Mouse (Mus musculus): ENCODE data around the gene Peli2. TPM values are rescaled to one million over a fixed set of nuclear protein-coding genes. Genes with fewer than 3 reads are reported as not detected.
"Not testable (repeated sequence)": the region's sequence is repeated elsewhere in the genome, so short reads cannot be mapped to it uniquely, and the experiment has no call there.

Gene Peli2
- 16.0 and 16.5 TPM in 2 replicates for polyA plus RNA-seq (2014; fragmentation: Nextera tagmentation; extraction: Ambion mirVana)

DNA sequence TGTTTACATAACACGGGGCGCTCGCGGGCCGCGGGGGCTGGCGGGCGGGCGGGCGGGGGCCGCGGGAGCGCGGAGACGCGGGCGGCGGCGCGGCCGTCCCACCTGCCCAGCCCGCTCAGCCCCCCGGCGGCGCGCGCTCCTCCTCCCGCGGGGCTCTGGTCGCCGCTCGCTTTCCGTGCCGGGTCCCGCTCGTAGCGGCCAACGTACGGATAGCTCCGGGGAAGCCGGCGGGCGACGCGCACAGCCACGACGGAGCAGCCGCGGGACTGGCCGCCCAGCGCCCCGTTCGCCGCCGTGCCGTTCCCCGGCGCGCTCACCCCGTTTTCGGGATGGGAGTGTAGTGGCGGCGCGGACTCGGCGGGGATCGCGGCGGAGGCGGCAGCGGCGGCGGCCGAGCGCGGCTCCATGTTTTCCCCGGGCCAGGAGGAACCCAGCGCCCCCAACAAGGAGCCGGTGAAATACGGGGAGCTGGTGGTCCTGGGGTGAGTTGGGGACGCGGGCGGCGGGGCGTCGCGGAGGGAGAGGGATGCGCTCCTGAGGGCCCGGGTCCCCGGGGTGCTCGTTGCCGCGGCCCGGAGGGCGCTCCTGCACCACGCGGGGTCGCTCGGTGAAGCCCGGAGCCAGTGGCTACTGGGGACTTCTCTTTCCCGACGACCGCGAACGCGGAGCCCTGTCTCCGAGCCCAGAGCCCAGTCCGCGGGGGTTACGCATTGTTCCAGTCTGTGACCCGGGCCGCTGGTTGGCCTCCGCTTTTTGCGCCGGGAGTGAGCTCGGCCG is at the start of gene Peli2:
Gene Peli2, plus strand, starts transcription at position 72 of the 777 bp plus-strand sequence.
- H3K27ac ChIP-seq (ENCODE audit: low read depth) = peak within 1 kb of the TSS; percentile 80
- no peaks in the 10 kb centered on the region for H3K36me3 ChIP-seq (ENCODE audit: insufficient read depth)
- DNase-seq = peak; percentile 81
- H3K4me2 ChIP-seq = peak within 1 kb of the TSS; percentile 92
- peak within 1 kb of the TSS; percentile 82 for H3K9ac ChIP-seq
- peak; percentile 83 for ATAC-seq (ENCODE audit: insufficient read depth)
- peak; percentile 12; the same call in 1 of the 2 replicates for TF ChIP-seq CTCF (IDR thresholded peaks at IDR 0.05; ENCODE audit: low read depth)
- WGBS = 1% methylated on average over 110 of the region's 117 CpGs
- peak within 1 kb of the TSS; percentile 79 for H3K4me3 ChIP-seq (ENCODE audit: low read depth, low read length)
- no peaks in the 10 kb centered on the region for H3K9me3 ChIP-seq (ENCODE audit: low read depth, low read length)
- H3K4me1 ChIP-seq (ENCODE audit: insufficient read depth) = peaks cover 15% of the 10 kb centered on the region
- no peaks in the 10 kb centered on the region for H3K27me3 ChIP-seq (ENCODE audit: insufficient read depth, low read length)

DNA sequence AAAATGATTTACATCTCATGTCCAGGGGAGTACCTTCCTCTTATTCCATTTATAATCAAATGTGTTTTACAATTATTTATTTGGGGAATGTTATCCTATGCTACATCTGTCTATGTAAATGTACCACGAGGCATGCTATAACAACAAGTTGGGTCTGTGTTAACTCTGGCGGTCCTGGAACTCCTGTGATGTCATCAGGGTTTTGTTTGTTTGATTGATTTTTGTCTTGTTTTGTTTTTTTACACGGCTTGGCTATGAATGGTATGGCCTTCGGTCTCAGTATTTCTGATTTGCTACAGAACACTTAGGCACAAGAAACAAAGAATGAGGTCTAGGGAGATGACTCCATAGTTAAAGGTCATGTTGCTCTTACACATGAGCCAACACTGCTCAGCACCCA is 48.5 kb upstream of the Peli2 start:
- ATAC-seq (ENCODE audit: insufficient read depth) = no peak
- no peak for DNase-seq
- WGBS = 72% methylated on average over 4 of the region's 4 CpGs

DNA sequence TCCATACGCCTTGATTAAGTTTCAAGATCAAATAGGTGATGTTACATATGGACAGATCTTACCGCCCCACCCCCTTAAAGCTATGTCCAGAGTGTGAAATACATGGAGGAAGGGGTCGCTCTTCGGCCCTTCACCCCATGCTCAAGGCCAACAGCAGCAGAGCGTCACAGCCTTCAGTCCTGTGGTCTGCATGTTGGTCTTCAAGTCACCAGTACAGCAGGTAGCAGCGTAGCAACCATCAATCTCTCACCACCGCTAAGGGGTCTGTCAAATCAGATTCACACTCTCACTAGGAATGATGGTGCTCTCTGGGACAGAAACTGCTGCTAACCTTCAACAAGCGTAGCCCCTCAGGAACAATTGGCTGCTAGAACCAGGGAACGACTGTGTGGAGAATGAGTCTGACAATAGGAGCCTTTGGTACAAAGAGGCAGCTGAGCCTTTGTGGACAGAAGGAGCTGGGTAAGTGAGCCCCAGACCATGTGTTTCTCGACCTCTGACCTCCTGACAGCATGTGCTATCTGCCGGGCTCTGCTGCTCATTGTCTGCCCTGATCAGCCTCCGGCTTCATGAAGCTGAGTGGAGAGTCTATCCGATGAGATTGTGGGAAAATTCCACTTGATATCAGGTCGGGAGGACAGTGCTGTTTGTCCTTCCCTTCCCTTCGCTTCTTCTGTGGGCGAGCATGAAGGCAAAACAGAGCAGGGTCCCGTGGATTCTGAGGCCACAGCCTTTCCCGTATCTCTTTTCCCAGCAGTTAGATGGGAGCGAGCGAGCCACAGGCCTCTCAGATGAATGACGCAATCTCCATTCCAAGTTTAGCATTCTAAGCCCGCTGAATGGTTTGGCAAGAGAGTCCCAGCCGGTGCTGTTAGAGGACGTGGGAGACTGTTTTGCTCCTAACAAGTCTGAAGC is 47.1 kb upstream of the Peli2 start:
- H3K9ac ChIP-seq = no peak overlapping the region
- no peaks in the 10 kb centered on the region for H3K27me3 ChIP-seq (ENCODE audit: insufficient read depth, low read length)
- no peak overlapping the region for H3K27ac ChIP-seq (ENCODE audit: low read depth)
- H3K9me3 ChIP-seq (ENCODE audit: low read depth, low read length) = no peaks in the 10 kb centered on the region
- H3K4me2 ChIP-seq = no peak overlapping the region
- peak; percentile 81 for DNase-seq
- TF ChIP-seq CTCF (IDR thresholded peaks at IDR 0.05; ENCODE audit: low read depth) = no peak
- peak; percentile 68; the same call in 1 of the 2 replicates for ATAC-seq (ENCODE audit: insufficient read depth)
- no peak overlapping the region for H3K4me3 ChIP-seq (ENCODE audit: low read depth, low read length)
- H3K36me3 ChIP-seq (ENCODE audit: insufficient read depth) = no peaks in the 10 kb centered on the region
- no peaks in the 10 kb centered on the region for H3K4me1 ChIP-seq (ENCODE audit: insufficient read depth)
- 37% methylated on average over 24 of the region's 24 CpGs for WGBS

More for the DNA sequence above, 48.5 kb upstream of the Peli2 start:
- Histone ChIP-seq H3K4me2 (no peak overlapping the region), H3K9ac (no peak overlapping the region), H3K27me3 (ENCODE audit: insufficient read depth, low read length) (no peaks in the 10 kb centered on the region), H3K4me1 (ENCODE audit: insufficient read depth) (no peaks in the 10 kb centered on the region), H3K4me3 (ENCODE audit: low read depth, low read length) (no peak overlapping the region), H3K36me3 (ENCODE audit: insufficient read depth) (no peaks in the 10 kb centered on the region), H3K27ac (ENCODE audit: low read depth) (no peak overlapping the region), H3K9me3 (ENCODE audit: low read depth, low read length) (no peaks in the 10 kb centered on the region)
- no peak for TF ChIP-seq CTCF (IDR thresholded peaks at IDR 0.05; ENCODE audit: low read depth)

DNA sequence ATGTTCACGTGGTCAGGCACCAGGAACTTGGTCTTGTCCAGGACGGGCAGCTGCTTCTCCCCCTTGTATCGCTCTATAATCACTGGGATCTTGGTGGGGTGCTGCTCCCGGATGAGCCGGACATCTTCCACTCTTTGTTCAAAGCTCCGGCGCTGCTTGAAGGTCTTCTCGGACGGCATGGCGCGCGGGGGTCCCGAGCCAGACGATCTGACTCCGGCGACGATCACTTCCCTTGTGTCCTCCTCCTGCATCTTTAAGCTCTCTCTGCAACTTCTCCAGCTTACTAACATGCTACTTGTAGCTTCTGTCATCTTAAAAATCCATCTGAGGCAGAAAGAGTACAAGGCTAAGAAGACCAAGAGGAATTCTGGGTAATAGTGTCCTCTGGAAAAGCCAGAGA is 41.0 kb upstream of the Peli2 start:
- not testable (repeated sequence) for H3K27ac ChIP-seq (ENCODE audit: low read depth); H3K9ac ChIP-seq; H3K9me3 ChIP-seq (ENCODE audit: low read depth, low read length); H3K4me3 ChIP-seq (ENCODE audit: low read depth, low read length); H3K36me3 ChIP-seq (ENCODE audit: insufficient read depth); H3K4me2 ChIP-seq; H3K27me3 ChIP-seq (ENCODE audit: insufficient read depth, low read length); ATAC-seq (ENCODE audit: insufficient read depth); DNase-seq; H3K4me1 ChIP-seq (ENCODE audit: insufficient read depth)
- WGBS = 92% methylated on average over 17 of the region's 17 CpGs

GRCm38 (mm10) chr14:48083836-48084812 is 36.5 kb upstream of the Peli2 start:
- H3K9ac ChIP-seq = no peak overlapping the region
- no peaks in the 10 kb centered on the region for H3K27me3 ChIP-seq (ENCODE audit: insufficient read depth, low read length)
- H3K9me3 ChIP-seq (ENCODE audit: low read depth, low read length) = no peaks in the 10 kb centered on the region
- DNase-seq = peak; percentile 70
- H3K27ac ChIP-seq (ENCODE audit: low read depth) = peak overlapping the region; percentile 38; the same call in 1 of the 2 replicates
- WGBS = 13% methylated on average over 14 of the region's 14 CpGs
- peak; percentile 68 for ATAC-seq (ENCODE audit: insufficient read depth)
- no peaks in the 10 kb centered on the region for H3K36me3 ChIP-seq (ENCODE audit: insufficient read depth)
- H3K4me1 ChIP-seq (ENCODE audit: insufficient read depth) = peaks cover 15% of the 10 kb centered on the region; the same call in 1 of the 2 replicates
- H3K4me2 ChIP-seq = 0 out of 2 replicates have a peak overlapping the region, but pooled peaks have one; percentile 22
- no peak for TF ChIP-seq CTCF (IDR thresholded peaks at IDR 0.05; ENCODE audit: low read depth)
- H3K4me3 ChIP-seq (ENCODE audit: low read depth, low read length) = no peak overlapping the region

DNA sequence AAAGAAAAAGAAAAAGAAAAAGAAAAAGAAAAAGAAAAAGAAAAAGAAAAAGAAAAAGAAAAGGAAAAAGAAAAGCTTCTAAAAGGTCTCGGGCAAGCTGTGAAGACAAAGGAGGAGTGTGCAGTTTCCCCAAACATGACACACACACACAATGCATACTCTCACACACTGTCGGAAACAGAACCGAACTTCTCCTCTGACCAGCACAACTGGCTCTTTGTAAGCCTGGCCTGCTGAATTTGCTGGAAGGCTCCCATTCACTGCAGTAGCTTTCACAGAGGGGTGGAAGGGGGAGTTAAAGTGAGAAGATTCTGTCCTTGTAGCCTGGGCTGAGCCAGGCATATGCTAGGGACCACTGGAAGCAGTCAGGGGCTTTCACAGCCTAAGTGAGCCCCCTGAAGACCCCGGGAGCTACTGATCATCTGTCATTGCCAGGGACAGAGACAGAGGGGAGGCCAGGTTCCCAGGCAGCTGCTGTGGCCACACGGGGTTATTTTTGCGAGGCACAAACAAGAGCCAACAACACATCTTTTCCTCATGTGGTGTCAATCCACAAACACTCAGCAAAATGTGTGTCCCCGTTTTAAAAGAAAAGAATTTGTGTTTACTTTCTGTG is 33.8 kb upstream of the Peli2 start:
- ATAC-seq (ENCODE audit: insufficient read depth) = peak; percentile 78

More for the DNA sequence above, 33.8 kb upstream of the Peli2 start:
- H3K4me1 ChIP-seq (ENCODE audit: insufficient read depth) = peaks cover 17% of the 10 kb centered on the region; the same call in 1 of the 2 replicates
- H3K9ac ChIP-seq = no peak overlapping the region
- no peak overlapping the region for H3K4me2 ChIP-seq
- peak overlapping the region; percentile 38; the same call in 1 of the 2 replicates for H3K27ac ChIP-seq (ENCODE audit: low read depth)
- TF ChIP-seq CTCF (IDR thresholded peaks at IDR 0.05; ENCODE audit: low read depth) = no peak
- H3K9me3 ChIP-seq (ENCODE audit: low read depth, low read length) = no peaks in the 10 kb centered on the region
- peak; percentile 78 for DNase-seq
- H3K4me3 ChIP-seq (ENCODE audit: low read depth, low read length) = no peak overlapping the region
- no peaks in the 10 kb centered on the region for H3K27me3 ChIP-seq (ENCODE audit: insufficient read depth, low read length)
- H3K36me3 ChIP-seq (ENCODE audit: insufficient read depth) = no peaks in the 10 kb centered on the region
- WGBS = 38% methylated on average over 7 of the region's 7 CpGs
